Mouse (Mus musculus) kidney, postnatal 0 days (tissue): ENCODE results near the gene Ppp5c. TPM values are rescaled to one million over a fixed set of nuclear protein-coding genes. Genes with fewer than 3 reads are reported as not detected.

Experiments used
- ATAC-seq: fragments of 200-750 bp; cut with Nextera tagmentation; replicated peaks from 2 replicates; pipeline ENCODE4 v1.8.0; 2017; ENCODE audit warnings: low read depth, moderate number of reproducible peaks, moderate TSS enrichment, moderate library complexity; ENCODE audit not compliant: low FRiP score
- DNase-seq: peaks from one replicate; pipeline ENCODE4 v3.0.0-alpha.2; 2016; ENCODE audit warnings: low spot score
- H3K27ac ChIP-seq: fragments of 300-500 bp; sonication (generic); 2 replicates; pipeline ENCODE4 v1.5.1; 2014; ENCODE audit warnings: mild to moderate bottlenecking
- H3K27me3 ChIP-seq: fragments of 300-500 bp; sonication (generic); 2 replicates; pipeline ENCODE4 v1.6.1; 2014; ENCODE audit warnings: low read length, mixed read lengths; ENCODE audit not compliant: insufficient read depth
- H3K36me3 ChIP-seq: fragments of 300-500 bp; sonication (generic); 2 replicates; pipeline ENCODE4 v1.6.1; 2014; ENCODE audit warnings: low read length, mixed read lengths; ENCODE audit not compliant: insufficient read depth
- H3K4me1 ChIP-seq: fragments of 300-500 bp; sonication (generic); replicated peaks from 2 replicates; pipeline ENCODE4 v1.6.1; 2014; ENCODE audit warnings: antibody characterized with exemption, low read length, mixed read lengths; ENCODE audit not compliant: insufficient read depth
- H3K4me2 ChIP-seq: fragments of 300-500 bp; sonication (generic); 2 replicates; pipeline ENCODE4 v1.6.1; 2014; ENCODE audit warnings: mild to moderate bottlenecking, low read length, moderate library complexity, mixed read lengths
- H3K4me3 ChIP-seq: fragments of 300-500 bp; sonication (generic); replicated peaks from 2 replicates; pipeline ENCODE4 v1.5.1; 2014; ENCODE audit warnings: low read depth, low read length
- H3K9ac ChIP-seq: fragments of 300-500 bp; sonication (generic); 2 replicates; pipeline ENCODE4 v1.6.1; 2014; ENCODE audit warnings: low read depth, low read length
- H3K9me3 ChIP-seq: fragments of 300-500 bp; sonication (generic); replicated peaks from 2 replicates; pipeline ENCODE4 v1.6.1; 2016; ENCODE audit warnings: low read length, inconsistent platforms, mixed read lengths
- CTCF ChIP-seq: IDR thresholded peaks from 2 replicates; pipeline ENCODE4 v1.5.1; 2016; ENCODE audit warnings: antibody characterized with exemption, low read depth, mild to moderate bottlenecking, moderate library complexity
- WGBS: fragments of 180-500 bp; shearing (Covaris S2); extraction: QIAGEN DNeasy Blood & Tissue Kit; methylation state at CpG from one replicate; pipeline ENCODE4 v1.1.7; 2014; 5-methylcytosine and 5-hydroxymethylcytosine counted together
- polyA plus RNA-seq: library from polyadenylated mRNA; unstranded; fragments of >200 nt; fragmentation: Nextera tagmentation; extraction: Ambion mirVana; gene quantifications from 2 replicates; pipeline ENCODE4 v1.2.1, GENCODE M21; 2015

The Ppp5c gene
- polyA plus RNA-seq, 1 experiment from 2014 or later = 82.0 TPM

- ATAC-seq (no peak), DNase-seq (no peak)
- Histone ChIP-seq H3K9ac (no peak overlapping the region), H3K27ac (no peak overlapping the region), H3K27me3 (no peaks in the 10 kb centered on the region), H3K36me3 (peaks cover 66% of the 10 kb centered on the region), H3K4me2 (no peak overlapping the region), H3K9me3 (no peaks in the 10 kb centered on the region), H3K4me1 (no peaks in the 10 kb centered on the region), H3K4me3 (no peak overlapping the region)
- WGBS = 94% methylated on average over 7 of the region's 7 CpGs
- no peak for TF ChIP-seq CTCF
These were observed 15.7 kb downstream of the Ppp5c start for GRCm38 (mm10) chr7:17011909-17012590.

GRCm38 (mm10) chr7:17010010-17010347 lies 17.7 kb downstream of the Ppp5c start:
- 87% methylated on average over 5 of the region's 5 CpGs for WGBS

DNA sequence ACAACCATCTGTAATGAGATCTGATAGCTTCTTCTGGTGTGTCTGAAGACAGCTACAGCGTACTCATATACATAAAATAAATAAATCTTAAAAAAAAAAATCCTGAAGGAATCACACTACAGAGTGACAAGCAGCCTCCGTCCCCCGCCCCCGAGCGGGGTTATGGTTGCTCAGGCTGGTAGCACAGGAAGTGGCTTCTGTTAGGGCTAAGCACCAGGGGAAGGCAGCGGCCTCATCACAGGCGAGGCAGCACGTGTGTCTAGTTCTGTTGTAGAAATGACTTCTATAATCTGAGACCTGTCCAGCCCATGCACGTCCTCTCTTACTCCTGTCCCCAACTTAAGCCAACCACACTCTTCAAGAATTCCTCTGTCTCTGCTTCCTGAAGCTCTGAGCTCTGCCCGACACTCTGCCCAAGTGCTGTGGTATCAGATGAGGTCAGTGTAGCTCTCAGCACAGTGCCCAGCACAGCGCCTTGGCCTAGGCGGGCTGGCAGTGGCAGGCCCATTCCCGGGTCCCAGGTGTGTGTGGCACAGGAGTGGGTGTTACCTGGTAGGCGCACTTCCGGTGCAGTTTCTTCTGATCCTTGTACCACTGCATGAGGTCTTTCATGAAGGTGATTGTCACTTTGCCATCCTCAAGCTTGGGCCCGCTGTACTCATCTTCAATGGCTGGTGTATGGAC lies 18.3 kb downstream of the Ppp5c start:
- Histone ChIP-seq H3K4me3 (no peak overlapping the region), H3K36me3 (peaks cover 81% of the 10 kb centered on the region), H3K9ac (no peak overlapping the region), H3K9me3 (no peaks in the 10 kb centered on the region), H3K4me2 (no peak overlapping the region), H3K27me3 (no peaks in the 10 kb centered on the region), H3K4me1 (no peaks in the 10 kb centered on the region), H3K27ac (no peak overlapping the region)
- DNase-seq (no peak), ATAC-seq (no peak)
- TF ChIP-seq CTCF = no peak
- WGBS = 88% methylated on average over 16 of the region's 16 CpGs

More at GRCm38 (mm10) chr7:17010010-17010347, 17.7 kb downstream of the Ppp5c start:
- Histone ChIP-seq H3K9ac (no peak overlapping the region), H3K36me3 (peaks cover 81% of the 10 kb centered on the region), H3K27me3 (no peaks in the 10 kb centered on the region), H3K4me1 (no peaks in the 10 kb centered on the region), H3K4me2 (no peak overlapping the region), H3K27ac (no peak overlapping the region), H3K9me3 (no peaks in the 10 kb centered on the region), H3K4me3 (no peak overlapping the region)
- ATAC-seq = no peak
- no peak for TF ChIP-seq CTCF
- DNase-seq = no peak

DNA sequence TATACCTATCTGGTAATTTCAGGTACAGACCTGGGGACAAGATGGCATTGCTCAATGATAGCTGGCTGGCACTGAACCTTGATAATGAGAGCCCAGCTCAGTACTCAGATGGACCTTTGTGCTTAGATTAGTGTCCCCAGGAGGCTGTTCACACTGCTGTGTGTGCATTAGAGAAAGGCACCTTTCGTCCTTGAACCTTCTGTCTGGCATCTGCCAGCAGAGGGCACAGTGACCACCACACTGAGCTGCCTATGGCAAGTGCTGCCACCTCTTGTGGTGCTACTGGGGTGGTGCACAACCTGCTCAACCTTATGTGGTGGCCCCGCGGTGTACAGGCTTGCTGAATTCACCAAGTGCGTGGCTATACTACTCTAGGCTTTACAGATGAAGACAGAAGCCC lies 20.4 kb downstream of the Ppp5c start:
- DNase-seq = peak; percentile 53
- peaks cover 61% of the 10 kb centered on the region for H3K36me3 ChIP-seq
- H3K27me3 ChIP-seq = no peaks in the 10 kb centered on the region
- H3K27ac ChIP-seq = no peak overlapping the region
- no peak overlapping the region for H3K4me3 ChIP-seq
- no peak overlapping the region for H3K4me2 ChIP-seq
- TF ChIP-seq CTCF = peak; percentile 87
- ATAC-seq = no peak
- no peaks in the 10 kb centered on the region for H3K9me3 ChIP-seq
- 84% methylated on average over 4 of the region's 4 CpGs for WGBS
- H3K9ac ChIP-seq = no peak overlapping the region
- no peaks in the 10 kb centered on the region for H3K4me1 ChIP-seq

GRCm38 (mm10) chr7:17004716-17005115 lies 23.0 kb downstream of the Ppp5c start:
- Histone ChIP-seq H3K36me3 (peaks cover 52% of the 10 kb centered on the region), H3K4me1 (no peaks in the 10 kb centered on the region), H3K4me2 (no peak overlapping the region), H3K27ac (no peak overlapping the region), H3K9me3 (no peaks in the 10 kb centered on the region), H3K27me3 (no peaks in the 10 kb centered on the region), H3K4me3 (no peak overlapping the region), H3K9ac (no peak overlapping the region)
- ATAC-seq (no peak), DNase-seq (no peak)
- WGBS = 83% methylated on average over 7 of the region's 7 CpGs
- TF ChIP-seq CTCF = no peak

- H3K9me3 ChIP-seq = no peaks in the 10 kb centered on the region
- peaks cover 51% of the 10 kb centered on the region for H3K36me3 ChIP-seq
- H3K4me3 ChIP-seq = no peak overlapping the region
- no peak for TF ChIP-seq CTCF
- ATAC-seq = no peak; the same call in 1 of the 2 replicates
- peak; percentile 57 for DNase-seq
- no peak overlapping the region for H3K4me2 ChIP-seq
- H3K27ac ChIP-seq = peak overlapping the region; percentile 47
- H3K4me1 ChIP-seq = no peaks in the 10 kb centered on the region
- 68% methylated on average over 7 of the region's 7 CpGs for WGBS
- no peak overlapping the region for H3K9ac ChIP-seq
- H3K27me3 ChIP-seq = no peaks in the 10 kb centered on the region
These were observed 24.3 kb downstream of the Ppp5c start for GRCm38 (mm10) chr7:17003230-17003960.
